Mouse (Mus musculus) adrenal gland, postnatal 4 days (tissue): ENCODE results near the gene Srp68. TPM values are rescaled to one million over a fixed set of nuclear protein-coding genes. Genes with fewer than 3 reads are reported as not detected.

ENCODE experiments used
- DNase-seq, 2 experiments: peaks; one replicate each; pipeline ENCODE4 v3.0.0; 2021 to 2022; ENCODE audit warnings: low spot score in 2 of 2, mixed read lengths in 2 of 2
- total RNA-seq, 2 experiments: library from RNA; stranded (reverse); gene quantifications; 2 replicates each; pipeline ENCODE4 v1.2.3; 2021

Gene Srp68
- total RNA-seq, 2 experiments from 2014 or later: 79.7 to 81.2 TPM

GRCm38 (mm10) chr11:116247502-116248222, 26.4 kb downstream of the Srp68 start:
- no peak for DNase-seq

GRCm38 (mm10) chr11:116245616-116246015, 28.4 kb downstream of the Srp68 start:
- no peak for DNase-seq

- DNase-seq: no peak
Measured at GRCm38 (mm10) chr11:116244580-116244979, 29.4 kb downstream of the Srp68 start.

GRCm38 (mm10) chr11:116241744-116242235, 32.2 kb downstream of the Srp68 start:
- no peak for DNase-seq

GRCm38 (mm10) chr11:116239797-116240196, 34.2 kb downstream of the Srp68 start:
- no peak for DNase-seq

GRCm38 (mm10) chr11:116237742-116238395, 36.1 kb downstream of the Srp68 start, which contains the start of gene Evpl:
Gene Evpl, minus strand, starts transcription at chr11:116238077.
- DNase-seq: no peak

- DNase-seq: no peak
Measured at GRCm38 (mm10) chr11:116234901-116235300, 39.1 kb downstream of the Srp68 start.

- no peak for DNase-seq
Measured at GRCm38 (mm10) chr11:116232427-116232826, 41.6 kb downstream of the Srp68 start.

- DNase-seq: no peak
Measured at GRCm38 (mm10) chr11:116228699-116229098, 45.3 kb downstream of the Srp68 start.

- DNase-seq: peak; percentile 64 to 81
Measured at GRCm38 (mm10) chr11:116226414-116226813, 47.6 kb downstream of the Srp68 start.

- DNase-seq: no peak
Measured at GRCm38 (mm10) chr11:116222740-116223059, 51.3 kb downstream of the Srp68 start.

GRCm38 (mm10) chr11:116221931-116222739, 51.9 kb downstream of the Srp68 start:
- no peak for DNase-seq

GRCm38 (mm10) chr11:116219885-116220284, 54.1 kb downstream of the Srp68 start:
- DNase-seq: no peak

- DNase-seq: peak; percentile 70 to 91
Measured at GRCm38 (mm10) chr11:116218737-116219400, 55.1 kb downstream of the Srp68 start.

GRCm38 (mm10) chr11:116218263-116218662, 55.8 kb downstream of the Srp68 start:
- DNase-seq: no peak

- DNase-seq: no peak
Measured at GRCm38 (mm10) chr11:116216549-116216948, 57.5 kb downstream of the Srp68 start.

GRCm38 (mm10) chr11:116215991-116216390, 58.0 kb downstream of the Srp68 start:
- no peak for DNase-seq

- DNase-seq: no peak
Measured at GRCm38 (mm10) chr11:116215181-116215580, 58.8 kb downstream of the Srp68 start.

GRCm38 (mm10) chr11:116213877-116214510, 60.0 kb downstream of the Srp68 start:
- no peak for DNase-seq

GRCm38 (mm10) chr11:116212847-116213246, 61.2 kb downstream of the Srp68 start:
- DNase-seq: no peak

GRCm38 (mm10) chr11:116210696-116211095, 63.3 kb downstream of the Srp68 start:
- DNase-seq: no peak
